Mouse (Mus musculus) lung, postnatal 0 days (tissue): Measurements from ENCODE around the gene Fam187a. TPM values are rescaled to one million over a fixed set of nuclear protein-coding genes. Genes with fewer than 3 reads are reported as not detected.

Experiments used
- ATAC-seq: fragments of 200-750 bp; cut with Nextera tagmentation; 2 replicates; pipeline ENCODE4 v1.8.0; 2017; ENCODE audit warnings: moderate library complexity
- DNase-seq: peaks from one replicate; pipeline ENCODE4 v3.0.0-alpha.2; 2016; ENCODE audit warnings: low spot score
- H3K27ac ChIP-seq: fragments of 300-500 bp; sonication (generic); 2 replicates; pipeline ENCODE4 v1.5.1; 2014; ENCODE audit warnings: antibody characterized with exemption, mild to moderate bottlenecking, low read length, mixed read lengths
- H3K27me3 ChIP-seq: fragments of 300-500 bp; sonication (generic); replicated peaks from 2 replicates; pipeline ENCODE4 v1.6.1; 2014; ENCODE audit warnings: low read length, mixed read lengths; ENCODE audit not compliant: insufficient read depth
- H3K36me3 ChIP-seq: fragments of 300-500 bp; sonication (generic); 2 replicates; pipeline ENCODE4 v1.6.1; 2014; ENCODE audit warnings: low read length, mixed read lengths; ENCODE audit not compliant: insufficient read depth
- H3K4me1 ChIP-seq: fragments of 300-500 bp; sonication (generic); 2 replicates; pipeline ENCODE4 v1.6.1; 2014; ENCODE audit warnings: antibody characterized with exemption, low read depth, low read length, mixed read lengths; ENCODE audit not compliant: insufficient read depth
- H3K4me2 ChIP-seq: fragments of 300-500 bp; sonication (generic); replicated peaks from 2 replicates; pipeline ENCODE4 v1.6.1; 2014; ENCODE audit warnings: low read depth, mild to moderate bottlenecking, low read length, moderate library complexity, mixed read lengths
- H3K4me3 ChIP-seq: fragments of 300-500 bp; sonication (generic); 2 replicates; pipeline ENCODE4 v1.5.1; 2014; ENCODE audit warnings: low read depth, low read length
- H3K9ac ChIP-seq: fragments of 300-500 bp; sonication (generic); replicated peaks from 2 replicates; pipeline ENCODE4 v1.6.1; 2014; ENCODE audit warnings: low read depth, mild to moderate bottlenecking
- H3K9me3 ChIP-seq: fragments of 300-500 bp; sonication (generic); 2 replicates; pipeline ENCODE4 v1.6.1; 2016; ENCODE audit warnings: low read length, mixed read lengths
- CTCF ChIP-seq: IDR thresholded peaks from 2 replicates; pipeline ENCODE4 v1.5.1; 2016; ENCODE audit warnings: antibody characterized with exemption, mild to moderate bottlenecking
- EP300 ChIP-seq: IDR thresholded peaks from 2 replicates; pipeline ENCODE4 v1.6.1; 2016; ENCODE audit warnings: antibody characterized with exemption, mild to moderate bottlenecking, control low read depth
- WGBS: fragments of 180-500 bp; shearing (Covaris S2); extraction: QIAGEN DNeasy Blood & Tissue Kit; methylation state at CpG from one replicate; pipeline ENCODE4 v1.1.7; 2014; 5-methylcytosine and 5-hydroxymethylcytosine counted together
- polyA plus RNA-seq: library from polyadenylated mRNA; unstranded; fragments of >200 nt; fragmentation: Nextera tagmentation; extraction: Ambion mirVana; gene quantifications from 2 replicates; pipeline ENCODE4 v1.2.1, GENCODE M21; 2015

The Fam187a gene
- polyA plus RNA-seq, 1 experiment from 2014 or later: not detected

- WGBS: 8% methylated on average over 7 of the region's 7 CpGs
- Histone ChIP-seq H3K4me3 (no peak within 1 kb of the TSS), H3K9ac (no peak within 1 kb of the TSS), H3K27me3 (0 out of 2 replicates have a peak, but pooled peaks cover 6% of the 10 kb centered on the region), H3K27ac (no peak within 1 kb of the TSS), H3K9me3 (no peaks in the 10 kb centered on the region), H3K36me3 (no peaks in the 10 kb centered on the region), H3K4me2 (no peak within 1 kb of the TSS; the same call in 1 of the 2 replicates), H3K4me1 (no peaks in the 10 kb centered on the region)
- ATAC-seq (peak; percentile 81), DNase-seq (peak; percentile 93)
- TF ChIP-seq CTCF (peak; percentile 99), EP300 (no peak)
Observed at GRCm38 (mm10) chr11:102900763-102901162, 15.8 kb downstream of the Fam187a start, which contains the start of gene Gfap. TSS of gene Gfap (minus strand) at chr11:102900912.

- Histone ChIP-seq H3K9ac (no peak overlapping the region), H3K9me3 (no peaks in the 10 kb centered on the region), H3K4me1 (no peaks in the 10 kb centered on the region), H3K4me2 (no peak overlapping the region; the same call in 1 of the 2 replicates), H3K27me3 (0 out of 2 replicates have a peak, but pooled peaks cover 6% of the 10 kb centered on the region), H3K36me3 (no peaks in the 10 kb centered on the region), H3K4me3 (no peak overlapping the region), H3K27ac (no peak overlapping the region)
- no peak; the same call in 1 of the 2 replicates for ATAC-seq
- 38% methylated on average over 4 of the region's 4 CpGs for WGBS
- DNase-seq: no peak
- TF ChIP-seq CTCF (no peak), EP300 (no peak)
Observed at GRCm38 (mm10) chr11:102901199-102901598, 16.2 kb downstream of the Fam187a start.

- H3K36me3 ChIP-seq: no peaks in the 10 kb centered on the region
- no peak for TF ChIP-seq EP300
- no peak for TF ChIP-seq CTCF
- H3K27ac ChIP-seq: no peak overlapping the region
- H3K9me3 ChIP-seq: no peaks in the 10 kb centered on the region
- WGBS: 76% methylated on average over 5 of the region's 5 CpGs
- H3K9ac ChIP-seq: no peak overlapping the region
- H3K4me2 ChIP-seq: no peak overlapping the region
- ATAC-seq: no peak
- no peak for DNase-seq
- no peak overlapping the region for H3K4me3 ChIP-seq
- H3K27me3 ChIP-seq: no peaks in the 10 kb centered on the region
- no peaks in the 10 kb centered on the region for H3K4me1 ChIP-seq
Observed at GRCm38 (mm10) chr11:102902107-102902506, 17.1 kb downstream of the Fam187a start.

DNA sequence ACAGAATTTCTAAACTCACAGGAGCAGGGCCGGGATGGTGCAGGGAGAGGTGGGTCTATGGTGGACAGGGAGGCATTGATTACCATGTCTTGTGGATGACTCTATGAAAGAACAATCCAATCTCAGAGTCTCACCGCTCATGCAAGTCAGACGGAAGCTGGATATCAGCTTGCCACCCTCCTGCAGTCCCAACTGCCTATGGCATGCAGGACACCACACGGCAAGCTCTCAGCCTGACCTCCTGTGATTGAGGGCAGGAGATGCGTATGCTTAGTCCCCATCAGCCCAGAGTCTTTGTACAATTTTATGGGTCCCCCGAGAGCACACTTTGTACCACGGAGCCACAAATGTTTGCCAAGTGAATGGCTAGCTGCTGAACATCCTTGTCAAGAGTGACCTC is 18.7 kb downstream of the Fam187a start:
- DNase-seq: no peak
- 66% methylated on average over 7 of the region's 7 CpGs for WGBS

GRCm38 (mm10) chr11:102911376-102911775 is 26.4 kb downstream of the Fam187a start:
- 82% methylated on average over 7 of the region's 7 CpGs for WGBS
- no peak overlapping the region for H3K27ac ChIP-seq
- H3K4me2 ChIP-seq: no peak overlapping the region
- H3K4me1 ChIP-seq: no peaks in the 10 kb centered on the region
- TF ChIP-seq EP300 (no peak), CTCF (no peak)
- H3K9ac ChIP-seq: no peak overlapping the region
- H3K9me3 ChIP-seq: no peaks in the 10 kb centered on the region
- H3K36me3 ChIP-seq: no peaks in the 10 kb centered on the region
- H3K27me3 ChIP-seq: no peaks in the 10 kb centered on the region
- no peak overlapping the region for H3K4me3 ChIP-seq
- no peak for ATAC-seq
- no peak for DNase-seq

More for the DNA sequence above, 18.7 kb downstream of the Fam187a start:
- H3K27ac ChIP-seq: no peak overlapping the region
- no peaks in the 10 kb centered on the region for H3K36me3 ChIP-seq
- H3K9ac ChIP-seq: no peak overlapping the region
- no peaks in the 10 kb centered on the region for H3K9me3 ChIP-seq
- H3K4me3 ChIP-seq: no peak overlapping the region
- H3K27me3 ChIP-seq: no peaks in the 10 kb centered on the region
- no peak for ATAC-seq
- H3K4me2 ChIP-seq: no peak overlapping the region
- TF ChIP-seq EP300 (no peak), CTCF (no peak)
- H3K4me1 ChIP-seq: no peaks in the 10 kb centered on the region

- ATAC-seq (no peak), DNase-seq (no peak)
- no peaks in the 10 kb centered on the region for H3K4me1 ChIP-seq
- TF ChIP-seq CTCF: no peak
- no peak for TF ChIP-seq EP300
- WGBS: 92% methylated on average over 9 of the region's 9 CpGs
- no peak overlapping the region for H3K4me3 ChIP-seq
- H3K9me3 ChIP-seq: no peaks in the 10 kb centered on the region
- H3K9ac ChIP-seq: no peak overlapping the region
- H3K27ac ChIP-seq: no peak overlapping the region
- H3K36me3 ChIP-seq: no peaks in the 10 kb centered on the region
- no peak overlapping the region for H3K4me2 ChIP-seq
- H3K27me3 ChIP-seq: no peaks in the 10 kb centered on the region
Observed at GRCm38 (mm10) chr11:102915380-102915779, 30.4 kb downstream of the Fam187a start.

- ATAC-seq: no peak
- Histone ChIP-seq H3K9ac (no peak overlapping the region), H3K4me3 (no peak overlapping the region), H3K36me3 (no peaks in the 10 kb centered on the region), H3K27ac (no peak overlapping the region), H3K9me3 (no peaks in the 10 kb centered on the region), H3K4me1 (no peaks in the 10 kb centered on the region), H3K4me2 (no peak overlapping the region), H3K27me3 (no peaks in the 10 kb centered on the region)
- TF ChIP-seq CTCF (no peak), EP300 (no peak)
- 87% methylated on average over 4 of the region's 4 CpGs for WGBS
- no peak for DNase-seq
Observed at GRCm38 (mm10) chr11:102918077-102918476, 33.1 kb downstream of the Fam187a start.
